Mouse (Mus musculus): ENCODE data around the gene Aff1.

DNA sequence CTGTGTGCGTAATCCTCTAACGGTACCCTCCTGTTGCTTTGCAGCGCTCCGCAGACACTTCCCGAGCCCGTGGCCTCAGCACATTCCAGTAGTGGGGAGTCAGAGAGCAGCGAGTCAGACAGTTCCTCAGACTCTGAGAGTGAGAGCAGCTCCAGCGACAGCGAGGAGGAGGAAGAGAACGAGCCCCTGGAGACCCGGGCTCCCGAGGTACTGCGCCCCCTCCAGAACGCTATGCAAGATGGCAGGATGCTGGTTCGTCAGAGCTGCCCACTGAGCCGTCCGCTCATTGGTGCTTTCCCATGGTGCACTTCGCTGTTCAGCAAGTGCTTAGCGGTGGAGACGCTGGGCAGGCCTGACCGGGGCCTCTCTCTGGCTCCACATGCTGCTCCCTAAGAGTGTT is 136.1 kb downstream of the Aff1 start:
- TF ChIP-seq CTCF (IDR thresholded peaks at IDR 0.05; ENCODE audit: borderline replicate concordance, extremely low read depth, insufficient read depth, insufficient read length) (no peak), POLR2A (IDR thresholded peaks at IDR 0.05; ENCODE audit: borderline replicate concordance, extremely low read depth, insufficient read depth, insufficient read length, poor library complexity, severe bottlenecking) (no peak)

Measured in brain, embryonic 14.5 days (tissue).